Mouse (Mus musculus) spleen, postnatal 4 days (tissue): ENCODE results near the gene Ddit4.

Source experiments
- DNase-seq, 2 experiments: peaks; one replicate each; pipeline ENCODE4 v3.0.0; 2022; ENCODE audit warnings: low spot score in 2 of 2

Ddit4 gene

GRCm38 (mm10) chr10:59972534-59972933, 20.9 kb upstream of the Ddit4 start:
- no peak for DNase-seq

GRCm38 (mm10) chr10:59971813-59972212, 20.2 kb upstream of the Ddit4 start:
- DNase-seq, result no peak

- DNase-seq, result no peak
Observed at GRCm38 (mm10) chr10:59970450-59971062, 18.9 kb upstream of the Ddit4 start.

GRCm38 (mm10) chr10:59969821-59970449, 18.3 kb upstream of the Ddit4 start:
- DNase-seq, result peak; percentile 47 to 68

GRCm38 (mm10) chr10:59967309-59967942, 15.8 kb upstream of the Ddit4 start:
- DNase-seq, result no peak

GRCm38 (mm10) chr10:59966743-59967142, 15.1 kb upstream of the Ddit4 start:
- no peak for DNase-seq

- no peak for DNase-seq
Observed at GRCm38 (mm10) chr10:59965788-59966187, 14.2 kb upstream of the Ddit4 start.

- no peak for DNase-seq
Observed at GRCm38 (mm10) chr10:59965362-59965695, 13.7 kb upstream of the Ddit4 start.

GRCm38 (mm10) chr10:59964504-59965361, 13.1 kb upstream of the Ddit4 start:
- DNase-seq, result no peak

- DNase-seq, result no peak
Observed at GRCm38 (mm10) chr10:59963609-59964008, 12.0 kb upstream of the Ddit4 start.

- no peak for DNase-seq
Observed at GRCm38 (mm10) chr10:59959517-59959916, 7.9 kb upstream of the Ddit4 start.

GRCm38 (mm10) chr10:59958458-59958857, 6.8 kb upstream of the Ddit4 start:
- DNase-seq, result no peak

GRCm38 (mm10) chr10:59957171-59958149, 5.8 kb upstream of the Ddit4 start:
- DNase-seq, result no peak

- DNase-seq, result no peak
Observed at GRCm38 (mm10) chr10:59956681-59957080, 5.0 kb upstream of the Ddit4 start.

- DNase-seq, result no peak
Observed at GRCm38 (mm10) chr10:59953564-59954039, 2.0 kb upstream of the Ddit4 start.

GRCm38 (mm10) chr10:59952781-59953563, 1.3 kb upstream of the Ddit4 start:
- DNase-seq, result no peak

- peak in 1 of 2 experiments; percentile 30 for DNase-seq
Observed at GRCm38 (mm10) chr10:59952152-59952780, 632 bp upstream of the Ddit4 start.

- peak; percentile 77 to 88 for DNase-seq
Observed at GRCm38 (mm10) chr10:59950716-59951191, 880 bp downstream of the Ddit4 start.

GRCm38 (mm10) chr10:59949783-59950605, 1.6 kb downstream of the Ddit4 start:
- no peak for DNase-seq
